Mouse (Mus musculus) thymus, postnatal 14 days (tissue): ENCODE results near the gene Pds5b.
"Not testable (repeated sequence)": the region's sequence is repeated elsewhere in the genome, so short reads cannot be mapped to it uniquely, and the experiment has no call there.

Experiments
- DNase-seq: peaks from one replicate; pipeline ENCODE4 v3.0.0; 2021

The Pds5b gene

GRCm38 (mm10) chr5:150829499-150829898 lies 156.0 kb downstream of the Pds5b start:
- no peak for DNase-seq

GRCm38 (mm10) chr5:150830718-150831117 lies 157.2 kb downstream of the Pds5b start:
- DNase-seq, result no peak

- no peak for DNase-seq
Measured at GRCm38 (mm10) chr5:150836782-150837181, 163.2 kb downstream of the Pds5b start.

- no peak for DNase-seq
Measured at GRCm38 (mm10) chr5:150839688-150840541, 166.4 kb downstream of the Pds5b start.

- DNase-seq, result no peak
Measured at GRCm38 (mm10) chr5:150840596-150840995, 167.1 kb downstream of the Pds5b start.

GRCm38 (mm10) chr5:150845961-150846360 lies 172.4 kb downstream of the Pds5b start:
- DNase-seq, result no peak

- DNase-seq, result no peak
Measured at GRCm38 (mm10) chr5:150850821-150851220, 177.3 kb downstream of the Pds5b start.

GRCm38 (mm10) chr5:150852097-150852496 lies 178.6 kb downstream of the Pds5b start:
- DNase-seq, result not testable (repeated sequence)

GRCm38 (mm10) chr5:150854506-150854905 lies 181.0 kb downstream of the Pds5b start:
- DNase-seq, result no peak

- DNase-seq, result no peak
Measured at GRCm38 (mm10) chr5:150859642-150860194, 186.2 kb downstream of the Pds5b start.
